Mouse (Mus musculus) limb, embryonic 14.5 days (tissue): ENCODE measurements around the gene Nucb1. TPM values are rescaled to one million over a fixed set of nuclear protein-coding genes. Genes with fewer than 3 reads are reported as not detected.
A peak's percentile ranks its signal among the peaks of the same experiment; 100 is the strongest.
"Not testable (repeated sequence)": the region's sequence is repeated elsewhere in the genome, so short reads cannot be mapped to it uniquely, and the experiment has no call there.

Source experiments
- ATAC-seq: fragments of 200-750 bp; cut with Nextera tagmentation; 2 replicates; pipeline ENCODE4 v1.8.0; 2017; ENCODE audit warnings: low read depth, moderate number of reproducible peaks, moderate TSS enrichment; ENCODE audit not compliant: low FRiP score
- DNase-seq: peaks from one replicate; pipeline ENCODE4 v3.0.0-alpha.2; 2015; ENCODE audit warnings: low spot score
- H3K27ac ChIP-seq: fragments of 300-500 bp; sonication (generic); replicated peaks from 2 replicates; pipeline ENCODE4 v1.5.1; 2014; ENCODE audit warnings: low read depth, mild to moderate bottlenecking, low read length, moderate library complexity, mixed read lengths
- H3K27me3 ChIP-seq: fragments of 300-500 bp; sonication (generic); 2 replicates; pipeline ENCODE4 v1.6.1; 2014; ENCODE audit warnings: low read length, mixed read lengths; ENCODE audit not compliant: control insufficient read depth, insufficient read depth
- H3K36me3 ChIP-seq: fragments of 300-500 bp; sonication (generic); 2 replicates; pipeline ENCODE4 v1.6.1; 2014; ENCODE audit warnings: mild to moderate bottlenecking, low read length, moderate library complexity, mixed read lengths; ENCODE audit not compliant: control insufficient read depth, insufficient read depth
- H3K4me1 ChIP-seq: fragments of 300-500 bp; sonication (generic); 2 replicates; pipeline ENCODE4 v1.6.1; 2014; ENCODE audit warnings: antibody characterized with exemption, low read length, mixed read lengths; ENCODE audit not compliant: control insufficient read depth, insufficient read depth
- H3K4me2 ChIP-seq: fragments of 300-500 bp; sonication (generic); replicated peaks from 2 replicates; pipeline ENCODE4 v1.6.1; 2014; ENCODE audit warnings: low read depth, mild to moderate bottlenecking, low read length, moderate library complexity; ENCODE audit not compliant: severe bottlenecking
- H3K4me3 ChIP-seq: fragments of 300-500 bp; sonication (generic); replicated peaks from 2 replicates; pipeline ENCODE4 v1.5.1; 2014; ENCODE audit warnings: low read length
- H3K9ac ChIP-seq: fragments of 300-500 bp; sonication (generic); 2 replicates; pipeline ENCODE4 v1.6.1; 2014; ENCODE audit warnings: mild to moderate bottlenecking, low read depth, low read length, moderate library complexity; ENCODE audit not compliant: severe bottlenecking
- H3K9me3 ChIP-seq: fragments of 300-500 bp; sonication (generic); 2 replicates; pipeline ENCODE4 v1.6.1; 2016; ENCODE audit warnings: low read length; ENCODE audit not compliant: control insufficient read depth
- POLR2A ChIP-seq: fragments of 200-500 bp; IDR thresholded peaks from 2 replicates; pipeline ENCODE4 v1.8.0; 2012; ENCODE audit warnings: inconsistent platforms, mild to moderate bottlenecking, moderate library complexity, borderline replicate concordance; ENCODE audit not compliant: insufficient read depth, insufficient read length; ENCODE audit errors: extremely low read depth
- WGBS: fragments of 180-500 bp; shearing (Covaris S2); extraction: QIAGEN DNeasy Blood & Tissue Kit; methylation state at CpG from one replicate; pipeline ENCODE4 v1.1.7; 2014; 5-methylcytosine and 5-hydroxymethylcytosine counted together
- polyA plus RNA-seq, 2 experiments: library from polyadenylated mRNA; depleted of rRNA in 1 of 2; stranded (reverse) in 1 of 2; unstranded in 1 of 2; fragments of >200 nt; fragmentation: Nextera tagmentation in 1 of 2; extraction: Ambion mirVana in 1 of 2; gene quantifications; 2 replicates each; pipeline versions ENCODE4 v1.2.1 to v1.2.3; 2012 to 2014

Nucb1 gene
- polyA plus RNA-seq, 2 experiments: 239 to 299 TPM

DNA sequence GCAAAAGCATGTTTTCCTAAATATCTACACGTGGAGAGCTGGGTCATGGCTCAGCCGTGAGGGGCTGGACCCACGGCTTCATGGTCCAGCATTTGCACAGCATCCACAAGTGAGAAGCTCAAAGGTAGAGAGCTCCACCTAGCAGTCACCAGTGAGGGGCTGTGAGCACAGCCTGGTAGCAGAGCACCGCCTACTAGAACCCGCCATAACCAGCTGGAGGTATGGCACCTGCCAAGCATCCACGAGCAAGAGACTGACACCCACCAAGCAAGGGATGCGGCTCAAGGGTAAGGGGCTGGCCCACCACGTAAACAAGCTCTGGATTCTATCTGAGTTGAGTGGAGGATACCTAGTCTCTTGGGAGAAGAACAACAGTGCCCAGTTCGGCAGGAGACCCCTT is 44.7 kb downstream of the Nucb1 start:
- Histone ChIP-seq H3K4me1 (peaks cover 13% of the 10 kb centered on the region), H3K27ac (no peak overlapping the region), H3K9me3 (no peaks in the 10 kb centered on the region), H3K9ac (no peak overlapping the region; the same call in 1 of the 2 replicates), H3K4me2 (peak overlapping the region; percentile 84), H3K36me3 (peaks cover 37% of the 10 kb centered on the region), H3K4me3 (peak overlapping the region; percentile 89; the same call in 1 of the 2 replicates), H3K27me3 (no peaks in the 10 kb centered on the region)
- TF ChIP-seq POLR2A: no peak
- 78% methylated on average over 9 of the region's 9 CpGs for WGBS
- DNase-seq (no peak), ATAC-seq (no peak)

DNA sequence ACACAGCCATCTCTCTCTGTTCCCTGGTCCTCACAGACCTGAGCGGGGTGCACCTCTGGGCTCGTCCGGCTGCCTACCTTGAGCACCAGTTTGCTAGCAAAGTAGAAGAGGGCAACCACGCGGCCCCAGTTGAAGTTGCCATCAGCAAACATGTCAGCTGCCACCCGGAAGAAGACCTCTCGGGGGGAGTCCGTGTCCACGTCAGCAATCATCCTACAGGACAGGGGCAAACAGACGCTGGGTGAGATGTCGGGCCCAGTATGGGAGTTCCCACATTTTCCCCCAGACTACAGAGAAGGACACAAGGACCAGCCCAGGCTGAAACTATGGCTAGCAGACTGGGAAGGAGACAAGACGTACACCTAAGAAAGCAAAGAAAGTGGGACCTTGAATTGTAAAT is 45.1 kb downstream of the Nucb1 start:
- H3K4me2 ChIP-seq: no peak overlapping the region
- H3K9me3 ChIP-seq: no peaks in the 10 kb centered on the region
- no peak for ATAC-seq
- no peak overlapping the region for H3K27ac ChIP-seq
- no peak for TF ChIP-seq POLR2A
- DNase-seq: no peak
- H3K36me3 ChIP-seq: peaks cover 37% of the 10 kb centered on the region
- 93% methylated on average over 12 of the region's 12 CpGs for WGBS
- peaks cover 18% of the 10 kb centered on the region for H3K4me1 ChIP-seq
- no peak overlapping the region for H3K9ac ChIP-seq
- H3K4me3 ChIP-seq: no peak overlapping the region
- no peaks in the 10 kb centered on the region for H3K27me3 ChIP-seq

DNA sequence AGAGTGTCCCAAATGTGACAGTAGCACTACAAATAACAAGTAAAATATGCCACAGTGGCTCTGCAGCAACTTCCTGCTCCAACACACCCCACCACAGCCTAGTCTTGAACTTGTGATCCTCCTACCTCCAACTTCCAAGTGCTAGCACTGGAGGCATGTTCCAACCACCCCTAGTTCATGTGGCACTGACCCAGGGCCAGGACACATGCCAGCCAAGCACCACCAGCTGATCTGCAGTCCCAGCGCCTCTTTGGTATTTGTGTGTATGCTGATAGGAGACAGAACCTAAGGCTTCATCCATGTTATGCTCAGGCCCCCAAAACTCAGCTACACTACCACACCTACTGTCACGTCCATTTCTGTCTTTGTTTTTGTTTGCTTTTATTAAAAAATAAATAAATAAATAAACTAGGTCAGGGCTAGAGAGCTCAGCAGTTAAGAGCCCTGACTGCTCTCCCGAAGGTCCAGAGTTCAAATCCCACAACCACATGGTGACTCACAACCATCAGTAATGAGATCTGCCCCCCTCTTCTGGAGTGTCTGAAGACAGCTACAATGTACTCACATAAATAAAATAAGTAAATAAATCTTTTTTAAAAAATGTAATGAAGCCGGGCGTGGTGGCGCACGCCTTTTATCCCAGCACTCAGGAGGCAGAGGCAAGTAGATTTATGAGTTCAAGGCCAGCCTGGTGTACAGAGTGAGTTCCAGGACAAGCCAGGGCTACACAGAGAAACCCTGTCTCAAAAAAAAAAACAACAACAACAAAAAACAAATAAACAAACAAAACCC is 46.0 kb downstream of the Nucb1 start:
- peaks cover 37% of the 10 kb centered on the region for H3K36me3 ChIP-seq

DNA sequence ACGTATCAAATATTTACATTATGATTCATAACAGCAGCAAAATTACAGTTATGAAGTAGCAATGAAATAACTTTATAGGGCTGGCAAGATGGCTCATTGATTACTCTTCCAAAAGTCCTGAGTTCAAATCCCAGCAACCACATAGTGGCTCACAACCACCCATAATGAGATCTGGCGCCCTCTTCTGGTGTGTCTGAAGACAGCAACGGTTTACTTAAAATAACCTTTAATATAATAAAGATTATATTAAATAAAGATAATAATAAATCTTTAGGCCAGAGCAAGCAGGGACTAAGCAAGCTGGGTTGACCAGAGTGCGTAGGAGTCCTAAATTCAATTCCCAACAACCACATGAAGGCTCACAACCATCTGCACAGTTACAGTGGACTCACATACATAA is 47.3 kb downstream of the Nucb1 start:
- H3K4me2 ChIP-seq, ATAC-seq, H3K9me3 ChIP-seq, H3K4me3 ChIP-seq, H3K27me3 ChIP-seq, H3K9ac ChIP-seq, H3K27ac ChIP-seq, DNase-seq: not testable (repeated sequence)
- 86% methylated on average over 4 of the region's 4 CpGs for WGBS
- Histone ChIP-seq H3K4me1 (peaks cover 24% of the 10 kb centered on the region), H3K36me3 (peaks cover 45% of the 10 kb centered on the region)

More for the DNA sequence above, 46.0 kb downstream of the Nucb1 start:
- Histone ChIP-seq H3K4me1 (peaks cover 18% of the 10 kb centered on the region), H3K9ac (no peak overlapping the region), H3K4me2 (no peak overlapping the region), H3K27me3 (no peaks in the 10 kb centered on the region), H3K9me3 (no peaks in the 10 kb centered on the region), H3K27ac (no peak overlapping the region), H3K4me3 (no peak overlapping the region)
- TF ChIP-seq POLR2A: no peak
- ATAC-seq (no peak), DNase-seq (no peak)
- WGBS: 93% methylated on average over 7 of the region's 7 CpGs

DNA sequence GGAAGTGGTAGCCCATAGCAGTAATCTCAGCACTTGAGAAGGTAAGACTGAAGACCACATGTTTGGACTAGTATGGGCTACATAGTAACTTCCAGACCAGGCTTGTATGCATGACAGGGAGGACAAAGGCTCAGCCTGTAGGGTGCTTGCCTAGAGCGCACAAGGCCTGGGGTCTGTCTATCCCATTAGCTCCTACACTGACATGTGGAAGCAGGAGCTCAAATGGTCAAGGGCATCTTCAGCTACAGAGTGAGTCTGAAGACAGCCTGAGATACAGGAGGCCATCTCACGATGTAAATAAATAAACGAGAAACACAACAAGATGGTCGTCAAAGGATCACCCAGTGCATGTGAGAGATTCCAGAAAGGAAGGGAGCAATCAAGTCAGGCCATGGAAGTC is 47.9 kb downstream of the Nucb1 start:
- Histone ChIP-seq H3K4me3 (no peak overlapping the region), H3K4me2 (no peak overlapping the region), H3K9ac (no peak overlapping the region), H3K27ac (no peak overlapping the region), H3K4me1 (peaks cover 29% of the 10 kb centered on the region), H3K9me3 (no peaks in the 10 kb centered on the region), H3K27me3 (no peaks in the 10 kb centered on the region), H3K36me3 (peaks cover 50% of the 10 kb centered on the region)
- no peak for ATAC-seq
- no peak for TF ChIP-seq POLR2A
- WGBS: 87% methylated on average over 4 of the region's 4 CpGs
- no peak for DNase-seq

DNA sequence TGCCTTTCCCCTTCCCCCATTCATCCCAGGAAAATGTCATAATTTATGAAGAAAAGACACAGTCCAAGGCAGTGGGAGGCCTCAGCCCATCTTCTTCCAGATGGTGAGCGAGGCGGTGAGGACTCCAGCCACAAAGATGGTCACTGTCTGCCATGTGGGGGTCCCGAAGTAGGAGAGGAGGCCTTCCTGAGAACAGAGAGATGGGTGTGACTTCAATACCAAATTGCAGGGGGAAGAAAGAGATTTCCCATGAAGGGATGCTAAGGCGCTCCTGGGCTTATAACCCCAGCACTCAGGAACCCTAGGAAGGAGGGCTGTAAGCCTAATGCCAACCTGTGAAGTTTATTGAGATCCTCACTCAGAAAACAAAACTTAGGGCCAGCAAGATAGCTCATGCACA is 48.4 kb downstream of the Nucb1 start:
- peaks cover 56% of the 10 kb centered on the region for H3K36me3 ChIP-seq
- ATAC-seq (no peak), DNase-seq (no peak)
- 0 out of 2 replicates have a peak overlapping the region, but pooled peaks have one; percentile 88 for H3K27ac ChIP-seq
- H3K9ac ChIP-seq: no peak overlapping the region
- 93% methylated on average over 4 of the region's 4 CpGs for WGBS
- H3K4me2 ChIP-seq: no peak overlapping the region
- no peaks in the 10 kb centered on the region for H3K9me3 ChIP-seq
- no peak for TF ChIP-seq POLR2A
- no peaks in the 10 kb centered on the region for H3K27me3 ChIP-seq
- no peak overlapping the region for H3K4me3 ChIP-seq
- H3K4me1 ChIP-seq: peaks cover 35% of the 10 kb centered on the region
